Mouse (Mus musculus) neural tube, embryonic 13.5 days (tissue): Measurements from ENCODE around the gene Slc6a12. TPM values are rescaled to one million over a fixed set of nuclear protein-coding genes. Genes with fewer than 3 reads are reported as not detected.
"Not testable (repeated sequence)": the region's sequence is repeated elsewhere in the genome, so short reads cannot be mapped to it uniquely, and the experiment has no call there.

Experiments
- ATAC-seq: fragments of 200-750 bp; cut with Nextera tagmentation; 2 replicates; pipeline ENCODE4 v1.8.0; 2017; ENCODE audit warnings: low read depth, mild to moderate bottlenecking, moderate TSS enrichment, moderate library complexity
- H3K27ac ChIP-seq: fragments of 300-500 bp; sonication (generic); replicated peaks from 2 replicates; pipeline ENCODE4 v1.5.1; 2015; ENCODE audit warnings: moderate library complexity, mild to moderate bottlenecking, inconsistent platforms
- H3K27me3 ChIP-seq: fragments of 300-500 bp; sonication (generic); 2 replicates; pipeline ENCODE4 v1.6.1; 2015; ENCODE audit warnings: mild to moderate bottlenecking, inconsistent platforms
- H3K36me3 ChIP-seq: fragments of 300-500 bp; sonication (generic); 2 replicates; pipeline ENCODE4 v1.6.1; 2015; ENCODE audit warnings: mild to moderate bottlenecking, inconsistent platforms
- H3K4me1 ChIP-seq: fragments of 300-500 bp; sonication (generic); replicated peaks from 2 replicates; pipeline ENCODE4 v1.6.1; 2015; ENCODE audit warnings: inconsistent platforms
- H3K4me2 ChIP-seq: fragments of 300-500 bp; sonication (generic); 2 replicates; pipeline ENCODE4 v1.6.1; 2015; ENCODE audit warnings: inconsistent platforms, mild to moderate bottlenecking, moderate library complexity
- H3K4me3 ChIP-seq: fragments of 300-500 bp; sonication (generic); 2 replicates; pipeline ENCODE4 v1.5.1; 2015; ENCODE audit warnings: mild to moderate bottlenecking, inconsistent platforms
- H3K9ac ChIP-seq: fragments of 300-500 bp; sonication (generic); 2 replicates; pipeline ENCODE4 v1.6.1; 2015; ENCODE audit warnings: moderate library complexity, mild to moderate bottlenecking, inconsistent platforms
- H3K9me3 ChIP-seq: fragments of 300-500 bp; sonication (generic); 2 replicates; pipeline ENCODE4 v1.6.1; 2016; ENCODE audit warnings: inconsistent platforms
- WGBS: fragments of 180-500 bp; shearing (Covaris S2); methylation state at CpG from one replicate; pipeline ENCODE4 v1.1.7; 2015; 5-methylcytosine and 5-hydroxymethylcytosine counted together
- polyA plus RNA-seq: library from polyadenylated mRNA; unstranded; fragments of >200 nt; fragmentation: Nextera tagmentation; extraction: Ambion mirVana; gene quantifications from 2 replicates; pipeline ENCODE4 v1.2.1, GENCODE M21; 2015

The Slc6a12 gene
- polyA plus RNA-seq, 1 experiment from 2014 or later = 0.89 TPM

- no peak overlapping the region for H3K4me2 ChIP-seq
- H3K9ac ChIP-seq = no peak overlapping the region
- H3K27ac ChIP-seq = no peak overlapping the region
- peaks cover 6% of the 10 kb centered on the region for H3K27me3 ChIP-seq
- H3K4me1 ChIP-seq = peaks cover 16% of the 10 kb centered on the region
- no peak overlapping the region for H3K4me3 ChIP-seq
- H3K9me3 ChIP-seq = no peaks in the 10 kb centered on the region
- no peaks in the 10 kb centered on the region for H3K36me3 ChIP-seq
- 14% methylated on average over 8 of the region's 8 CpGs for WGBS
- no peak for ATAC-seq
Measured at GRCm38 (mm10) chr6:121346428-121346827, 3.6 kb downstream of the Slc6a12 start.

- H3K4me1 ChIP-seq = no peaks in the 10 kb centered on the region
- no peak overlapping the region for H3K9ac ChIP-seq
- H3K4me3 ChIP-seq = no peak overlapping the region
- H3K27ac ChIP-seq = no peak overlapping the region
- ATAC-seq = no peak
- H3K27me3 ChIP-seq = no peaks in the 10 kb centered on the region
- H3K36me3 ChIP-seq = no peaks in the 10 kb centered on the region
- WGBS = 30% methylated on average over 2 of the region's 2 CpGs
- no peaks in the 10 kb centered on the region for H3K9me3 ChIP-seq
- no peak overlapping the region for H3K4me2 ChIP-seq
Measured at GRCm38 (mm10) chr6:121352276-121352675, 9.4 kb downstream of the Slc6a12 start.

- Histone ChIP-seq H3K27me3 (no peaks in the 10 kb centered on the region), H3K27ac (no peak overlapping the region), H3K9me3 (no peaks in the 10 kb centered on the region), H3K4me3 (no peak overlapping the region), H3K36me3 (no peaks in the 10 kb centered on the region), H3K9ac (no peak overlapping the region), H3K4me2 (no peak overlapping the region), H3K4me1 (no peaks in the 10 kb centered on the region)
- 74% methylated on average over 1 of the region's 1 CpGs for WGBS
- ATAC-seq = no peak
Measured at GRCm38 (mm10) chr6:121356041-121356440, 13.2 kb downstream of the Slc6a12 start.

- Histone ChIP-seq H3K9me3 (no peaks in the 10 kb centered on the region), H3K36me3 (no peaks in the 10 kb centered on the region), H3K4me2 (no peak overlapping the region), H3K9ac (no peak overlapping the region), H3K4me3 (no peak overlapping the region), H3K4me1 (no peaks in the 10 kb centered on the region), H3K27ac (no peak overlapping the region), H3K27me3 (no peaks in the 10 kb centered on the region)
- 58% methylated on average over 6 of the region's 6 CpGs for WGBS
- peak; percentile 64; the same call in 1 of the 2 replicates for ATAC-seq
Measured at GRCm38 (mm10) chr6:121357232-121357631, 14.4 kb downstream of the Slc6a12 start.

- no peak overlapping the region for H3K4me2 ChIP-seq
- no peak overlapping the region for H3K9ac ChIP-seq
- WGBS = 79% methylated on average over 6 of the region's 6 CpGs
- no peaks in the 10 kb centered on the region for H3K27me3 ChIP-seq
- H3K4me1 ChIP-seq = peaks cover 5% of the 10 kb centered on the region
- no peaks in the 10 kb centered on the region for H3K9me3 ChIP-seq
- no peak for ATAC-seq
- H3K4me3 ChIP-seq = no peak overlapping the region
- no peak overlapping the region for H3K27ac ChIP-seq
- no peaks in the 10 kb centered on the region for H3K36me3 ChIP-seq
Measured at GRCm38 (mm10) chr6:121363061-121363460, 20.2 kb downstream of the Slc6a12 start.

- H3K36me3 ChIP-seq = no peaks in the 10 kb centered on the region
- WGBS = 50% methylated on average over 4 of the region's 4 CpGs
- H3K27me3 ChIP-seq = no peaks in the 10 kb centered on the region
- no peak for ATAC-seq
- H3K4me2 ChIP-seq = no peak overlapping the region
- H3K9ac ChIP-seq = no peak overlapping the region
- no peaks in the 10 kb centered on the region for H3K9me3 ChIP-seq
- H3K4me1 ChIP-seq = peaks cover 5% of the 10 kb centered on the region
- H3K4me3 ChIP-seq = no peak overlapping the region
- H3K27ac ChIP-seq = no peak overlapping the region
Measured at GRCm38 (mm10) chr6:121363956-121364355, 21.1 kb downstream of the Slc6a12 start.

GRCm38 (mm10) chr6:121366537-121366936 is 23.7 kb downstream of the Slc6a12 start:
- H3K9me3 ChIP-seq, H3K4me2 ChIP-seq, H3K4me1 ChIP-seq, H3K27ac ChIP-seq, H3K36me3 ChIP-seq, H3K27me3 ChIP-seq, H3K9ac ChIP-seq, ATAC-seq, H3K4me3 ChIP-seq: not testable (repeated sequence)
- 14% methylated on average over 2 of the region's 2 CpGs for WGBS

GRCm38 (mm10) chr6:121367099-121367498 is 24.2 kb downstream of the Slc6a12 start:
- H3K36me3 ChIP-seq = no peaks in the 10 kb centered on the region
- no peak overlapping the region for H3K9ac ChIP-seq
- H3K27me3 ChIP-seq = no peaks in the 10 kb centered on the region
- no peak overlapping the region for H3K4me2 ChIP-seq
- WGBS = 60% methylated on average over 3 of the region's 3 CpGs
- peaks cover 5% of the 10 kb centered on the region for H3K4me1 ChIP-seq
- no peak for ATAC-seq
- no peaks in the 10 kb centered on the region for H3K9me3 ChIP-seq
- no peak overlapping the region for H3K27ac ChIP-seq
- no peak overlapping the region for H3K4me3 ChIP-seq

- WGBS = 66% methylated on average over 10 of the region's 10 CpGs
- Histone ChIP-seq H3K4me3 (no peak overlapping the region), H3K9me3 (no peaks in the 10 kb centered on the region), H3K27me3 (no peaks in the 10 kb centered on the region), H3K27ac (no peak overlapping the region), H3K4me2 (no peak overlapping the region), H3K4me1 (no peaks in the 10 kb centered on the region), H3K9ac (no peak overlapping the region), H3K36me3 (no peaks in the 10 kb centered on the region)
- no peak for ATAC-seq
Measured at GRCm38 (mm10) chr6:121371197-121371980, 28.5 kb downstream of the Slc6a12 start.

- H3K27me3 ChIP-seq = no peaks in the 10 kb centered on the region
- H3K4me2 ChIP-seq = no peak overlapping the region
- no peak for ATAC-seq
- H3K4me3 ChIP-seq = no peak overlapping the region
- H3K27ac ChIP-seq = no peak overlapping the region
- 82% methylated on average over 12 of the region's 12 CpGs for WGBS
- no peaks in the 10 kb centered on the region for H3K36me3 ChIP-seq
- H3K9ac ChIP-seq = no peak overlapping the region
- H3K9me3 ChIP-seq = no peaks in the 10 kb centered on the region
- peaks cover 20% of the 10 kb centered on the region for H3K4me1 ChIP-seq
Measured at GRCm38 (mm10) chr6:121376159-121376558, 33.3 kb downstream of the Slc6a12 start.

GRCm38 (mm10) chr6:121378256-121378655 is 35.4 kb downstream of the Slc6a12 start:
- 62% methylated on average over 4 of the region's 4 CpGs for WGBS
- no peak overlapping the region for H3K27ac ChIP-seq

GRCm38 (mm10) chr6:121380576-121380975 is 37.7 kb downstream of the Slc6a12 start:
- Histone ChIP-seq H3K4me3 (no peak overlapping the region), H3K27ac (no peak overlapping the region), H3K27me3 (no peaks in the 10 kb centered on the region), H3K36me3 (peaks cover 17% of the 10 kb centered on the region; the same call in 1 of the 2 replicates), H3K4me1 (peaks cover 39% of the 10 kb centered on the region), H3K4me2 (no peak overlapping the region), H3K9me3 (no peaks in the 10 kb centered on the region), H3K9ac (no peak overlapping the region)
- WGBS = 80% methylated on average over 8 of the region's 8 CpGs
- ATAC-seq = no peak

More at GRCm38 (mm10) chr6:121378256-121378655, 35.4 kb downstream of the Slc6a12 start:
- no peak for ATAC-seq
- peaks cover 39% of the 10 kb centered on the region for H3K4me1 ChIP-seq
- H3K27me3 ChIP-seq = no peaks in the 10 kb centered on the region
- H3K9ac ChIP-seq = no peak overlapping the region
- no peak overlapping the region for H3K4me3 ChIP-seq
- H3K4me2 ChIP-seq = no peak overlapping the region
- H3K36me3 ChIP-seq = peaks cover 9% of the 10 kb centered on the region; the same call in 1 of the 2 replicates
- H3K9me3 ChIP-seq = no peaks in the 10 kb centered on the region

- Histone ChIP-seq H3K27me3 (no peaks in the 10 kb centered on the region), H3K27ac (no peak overlapping the region), H3K9me3 (no peaks in the 10 kb centered on the region), H3K9ac (no peak overlapping the region), H3K4me1 (peaks cover 44% of the 10 kb centered on the region), H3K4me3 (no peak overlapping the region), H3K36me3 (peaks cover 28% of the 10 kb centered on the region; the same call in 1 of the 2 replicates), H3K4me2 (no peak overlapping the region)
- WGBS = 49% methylated on average over 10 of the region's 10 CpGs
- ATAC-seq = no peak
Measured at GRCm38 (mm10) chr6:121382071-121382470, 39.2 kb downstream of the Slc6a12 start.
